1 mouse cellular context compared by ENCODE assay signal in the genomic region with DNA sequence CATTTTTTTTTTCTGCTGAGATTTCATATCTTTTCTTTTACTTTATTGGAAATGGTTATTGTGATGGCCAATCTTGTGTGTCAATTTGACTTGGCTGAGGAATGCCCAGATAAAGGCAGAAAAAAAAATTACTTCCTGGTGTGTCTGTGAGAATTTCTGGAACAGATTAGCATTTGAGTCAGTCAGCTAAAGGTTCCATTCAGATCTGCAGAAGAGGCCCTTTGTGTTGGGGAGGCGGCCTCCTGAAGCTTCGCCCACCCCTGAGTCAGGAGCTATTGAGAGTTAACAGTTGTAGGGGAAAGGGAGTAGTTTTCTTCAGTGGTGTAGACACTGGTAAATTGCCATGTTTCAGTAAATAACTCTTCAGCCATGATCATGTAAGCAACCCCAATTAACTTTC.
TF ChIP-seq lines count a peak whose summit lies in the region.

No protein-coding gene starts in this region.

TF ChIP-seq in MEL, 35 proteins besides CTCF, POLR2A, EP300 and RAD21:
- TF ChIP-seq ELF1 (IDR thresholded peaks at IDR 0.05; ENCODE audit: low read depth, low read length), result no peak
- 0 out of 2 replicates have a peak, but pooled peaks have one; percentile 9 for TF ChIP-seq GATA1 (IDR thresholded peaks at IDR 0.05; ENCODE audit: low read depth, low read length)
